Mouse (Mus musculus): Measurements from ENCODE around the gene Ier2.

Gene Ier2

DNA sequence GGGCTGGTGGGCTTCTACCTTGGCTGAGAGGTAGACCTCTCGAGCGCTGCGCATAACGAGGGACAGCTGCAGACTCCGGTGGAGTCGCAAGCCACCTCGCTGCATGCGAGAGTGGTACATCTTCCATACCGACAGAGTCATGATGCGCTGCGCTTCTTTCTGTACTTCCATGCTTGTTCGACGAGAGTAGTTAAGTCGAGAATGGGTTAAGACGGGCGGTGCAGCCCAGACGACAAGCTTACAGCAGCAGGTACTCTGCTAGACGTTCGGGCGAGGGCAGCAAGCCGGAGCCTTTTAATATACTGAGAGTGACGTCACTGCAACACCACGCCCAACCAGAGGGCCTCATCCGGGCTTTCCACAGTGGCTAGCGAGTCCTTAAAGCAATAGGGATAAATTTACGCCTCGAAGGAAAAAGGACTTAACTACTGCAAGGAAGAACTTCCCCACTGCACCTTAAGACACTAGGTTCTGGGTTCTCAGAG, at the start of gene Ier2:
Ier2 (minus strand) TSS at position 272 of the 485 bp plus-strand sequence.
- DNase-seq (ENCODE audit: low spot score in 2 of 2): peak; percentile 90

DNA sequence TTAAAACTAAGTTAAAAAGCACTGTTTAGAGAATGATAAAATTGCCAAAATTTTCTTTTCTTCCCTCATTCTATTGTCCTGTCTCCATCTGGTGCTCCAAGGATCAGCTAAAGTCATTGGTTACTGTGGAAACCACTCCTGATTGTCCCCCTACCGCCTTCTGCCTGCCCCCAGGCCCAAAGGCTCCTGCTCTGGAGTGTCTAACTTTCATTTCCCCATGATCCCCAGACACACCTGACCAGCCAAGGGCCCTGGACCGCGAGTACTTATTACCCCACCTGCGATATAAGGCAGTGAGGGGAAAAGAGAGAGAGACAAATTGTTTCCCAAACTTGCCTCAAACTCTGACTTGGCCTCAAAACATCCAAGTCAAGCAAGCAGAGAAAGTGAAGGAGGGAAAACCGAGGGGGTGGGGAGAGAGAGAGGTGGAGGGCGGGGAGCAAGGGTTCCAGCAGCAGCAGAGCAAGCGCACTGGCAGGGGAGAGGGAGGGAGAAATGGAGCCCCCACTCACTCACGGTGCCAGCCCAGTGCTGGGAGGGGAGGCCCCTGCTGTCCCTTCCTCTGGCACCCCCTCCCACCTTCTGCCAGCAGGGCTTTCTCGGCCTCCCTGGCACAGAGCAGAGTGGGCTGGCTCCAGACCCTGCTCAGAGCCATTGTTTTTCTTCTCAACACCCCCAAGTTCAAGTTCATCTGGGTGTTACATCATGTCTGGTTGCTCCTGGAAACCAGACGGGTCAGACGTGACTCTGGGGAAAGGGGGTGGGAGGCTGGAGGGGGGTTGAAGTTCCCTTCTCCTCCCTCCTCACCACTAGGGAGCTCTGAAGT, 49.5 kb upstream of the Ier2 start:
- DNase-seq (ENCODE audit: low spot score in 2 of 2): peak in 1 of 2 experiments; percentile 58

DNA sequence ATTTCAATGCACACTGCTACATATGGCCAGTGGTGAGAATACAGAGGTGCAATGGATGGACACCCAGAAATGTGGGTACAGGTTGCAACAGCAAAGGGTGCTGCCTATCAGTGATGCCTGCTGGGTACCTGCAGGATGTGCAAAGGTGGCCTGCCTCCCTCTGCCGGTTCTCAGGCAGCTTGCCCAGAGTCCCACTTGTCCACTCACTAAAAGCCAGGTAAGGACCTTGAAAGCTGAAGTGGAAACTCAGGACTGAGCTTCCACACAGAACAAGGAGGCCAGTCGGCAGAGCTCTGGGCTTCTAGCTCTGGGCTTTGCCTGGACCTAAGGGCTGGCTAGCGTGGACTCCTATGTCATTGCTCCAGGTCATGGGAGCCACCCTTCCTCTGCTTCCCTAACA, 48.7 kb upstream of the Ier2 start:
- DNase-seq (ENCODE audit: low spot score in 2 of 2): no peak

DNA sequence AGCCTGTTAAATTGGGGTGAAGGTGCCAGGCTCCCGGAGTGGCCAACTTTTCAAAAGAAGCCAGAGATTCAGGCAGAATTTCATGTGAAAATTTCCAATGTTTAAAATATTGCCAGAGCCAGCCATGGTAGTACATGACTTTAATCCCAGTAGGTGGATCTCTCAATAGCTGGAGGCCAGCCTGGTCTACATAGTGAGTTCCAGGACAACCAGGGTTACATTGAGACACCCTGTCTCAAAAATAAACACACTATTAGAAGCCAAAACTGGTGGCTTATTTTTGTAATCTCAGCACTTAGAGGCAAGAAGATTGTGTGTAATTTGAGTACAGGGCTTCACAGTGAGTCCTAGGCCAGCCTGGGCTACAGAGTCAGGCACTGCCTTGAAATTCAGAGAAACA, 47.3 kb upstream of the Ier2 start:
- no peak for DNase-seq (ENCODE audit: low spot score in 2 of 2)

DNA sequence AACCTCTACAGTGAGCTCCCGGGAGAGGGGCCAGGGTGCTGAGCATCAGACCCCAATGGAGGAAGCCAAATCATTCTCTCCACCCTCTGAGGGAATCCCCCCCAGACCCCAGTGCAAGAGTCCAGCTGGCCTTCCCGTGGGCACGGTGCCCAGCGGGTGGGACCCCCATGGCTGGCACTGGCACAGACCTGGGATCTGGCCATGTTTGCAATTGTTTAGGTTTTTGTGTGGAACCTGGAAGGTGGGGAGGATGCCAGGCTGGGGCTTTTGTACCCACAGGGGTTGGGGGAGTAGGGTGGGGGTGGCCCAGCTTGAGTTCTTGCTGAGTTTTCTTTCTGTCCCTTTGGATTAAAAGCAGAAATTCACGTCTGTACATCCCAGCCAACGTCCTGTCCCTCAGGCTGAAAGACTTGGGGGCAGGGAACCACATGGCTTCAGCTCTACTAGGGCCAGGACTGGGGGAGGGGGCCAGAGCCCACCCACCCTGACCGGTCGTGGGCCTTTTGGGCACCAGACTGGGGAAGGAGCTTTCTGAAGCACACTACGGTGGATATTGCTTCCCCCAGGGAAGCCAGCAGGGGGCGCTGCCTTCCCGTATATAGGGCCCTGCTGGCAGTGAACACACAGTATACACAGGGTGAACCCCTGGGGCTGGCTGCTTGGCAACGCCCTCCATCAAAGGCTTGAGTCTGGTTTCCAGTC, 46.3 kb upstream of the Ier2 start:
- peak; percentile 85 to 87 for DNase-seq (ENCODE audit: low spot score in 2 of 2)

DNA sequence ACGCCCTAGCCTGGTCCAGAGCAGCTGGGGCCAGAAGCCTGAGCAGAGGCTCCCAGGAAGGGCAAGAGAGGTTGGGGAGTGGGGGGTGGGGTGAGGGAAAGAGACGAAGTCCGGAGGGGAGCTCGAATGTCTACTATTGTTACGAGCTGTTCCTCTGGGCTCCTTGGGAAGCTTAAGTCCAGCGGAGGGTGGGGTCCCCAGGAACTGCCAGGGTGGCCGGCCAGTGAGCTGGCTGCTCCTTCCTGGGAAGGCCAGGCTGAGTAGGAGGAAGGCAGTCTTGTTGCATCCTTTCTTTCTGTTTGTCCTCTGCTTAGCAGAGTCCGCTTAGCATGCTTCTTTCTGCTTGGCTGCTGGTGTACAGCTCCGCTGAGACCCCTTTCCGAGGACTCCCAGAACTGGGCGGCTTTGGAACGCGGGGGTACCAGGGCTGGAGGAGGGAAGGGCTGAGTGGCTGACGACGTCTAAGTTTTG, 45.5 kb upstream of the Ier2 start:
- no peak for DNase-seq (ENCODE audit: low spot score in 2 of 2)

DNA sequence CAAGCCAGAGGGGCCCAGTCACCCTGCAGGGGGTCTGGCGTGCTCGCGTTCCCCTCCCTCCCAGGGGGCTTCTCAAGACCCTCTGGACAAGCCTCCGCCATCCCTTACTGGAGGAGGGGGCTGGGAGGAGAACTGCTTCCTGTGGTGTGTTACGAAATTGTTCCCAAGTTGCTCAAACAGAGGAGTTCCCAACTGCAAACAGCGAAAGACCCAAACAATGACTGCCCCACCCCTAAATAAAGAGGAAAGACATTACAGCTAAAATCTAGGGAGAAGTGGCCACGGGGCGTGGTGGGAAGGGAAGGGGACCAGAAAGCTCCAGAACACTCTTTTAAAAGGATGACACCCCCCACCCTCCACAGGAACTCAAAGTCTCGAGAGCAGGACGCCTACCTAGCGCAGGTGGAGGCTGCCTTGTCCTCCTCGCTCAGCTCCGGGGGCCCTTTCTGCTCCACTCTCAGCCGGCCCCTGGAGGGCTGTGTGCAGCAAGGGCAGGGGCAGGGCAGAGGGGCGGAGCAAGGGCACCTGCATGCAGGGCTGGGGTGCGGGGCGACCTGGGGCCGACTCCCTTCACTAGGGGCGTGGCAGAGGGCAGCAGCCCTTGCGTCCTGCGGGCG, 44.7 kb upstream of the Ier2 start:
- DNase-seq (ENCODE audit: low spot score in 2 of 2): no peak

DNA sequence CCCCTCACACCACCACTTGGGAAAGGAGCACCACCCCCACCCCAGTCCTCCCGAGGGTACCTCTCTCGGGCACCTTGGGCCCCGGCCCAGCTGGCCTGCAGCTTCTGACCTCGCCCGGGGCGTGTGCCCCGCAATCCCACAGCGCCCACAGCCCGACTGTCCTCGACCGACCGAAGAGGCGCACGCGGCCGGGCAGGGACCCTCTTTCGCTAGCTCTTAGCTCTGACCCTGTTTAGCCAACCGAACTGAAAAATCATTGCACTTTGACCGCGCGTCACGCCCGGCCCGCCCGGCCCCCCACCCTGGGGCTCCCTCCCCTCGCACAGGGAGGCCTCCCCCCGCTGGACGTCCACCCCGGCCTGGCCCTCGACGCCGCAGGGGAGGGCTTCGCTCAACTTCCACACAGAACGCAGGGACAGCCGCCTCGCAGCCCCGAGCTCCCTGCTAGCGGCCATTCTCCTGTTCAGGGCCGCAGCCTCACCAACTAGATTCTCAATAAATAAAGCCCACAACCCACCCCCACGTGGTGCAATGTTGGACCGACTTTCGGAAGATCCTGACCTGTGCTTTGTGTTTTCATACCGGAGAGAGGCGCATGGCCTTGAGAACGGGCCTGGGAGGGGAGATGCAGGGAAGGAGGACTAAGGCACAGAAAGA, 44.1 kb upstream of the Ier2 start:
- no peak for DNase-seq (ENCODE audit: low spot score in 2 of 2)

DNA sequence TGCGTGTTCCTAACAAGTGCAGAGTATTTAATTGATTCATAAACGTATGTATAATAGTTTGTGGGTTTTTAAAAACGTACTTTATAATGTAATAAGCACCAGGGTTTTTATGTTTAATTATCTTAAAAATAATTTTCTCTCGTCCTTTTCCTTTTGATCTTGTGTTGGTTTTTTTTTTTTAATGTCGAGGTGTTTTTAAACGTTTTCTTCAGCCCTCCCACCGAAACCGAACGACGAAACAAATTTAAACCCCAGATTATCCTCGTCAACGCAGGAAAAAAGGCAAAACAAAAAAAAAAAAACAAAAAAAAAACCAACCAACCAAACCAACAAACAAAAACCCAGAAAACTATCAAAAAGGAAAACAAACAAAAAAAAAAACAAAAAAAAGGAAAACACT, 43.3 kb upstream of the Ier2 start:
- DNase-seq (ENCODE audit: low spot score in 2 of 2): no peak

DNA sequence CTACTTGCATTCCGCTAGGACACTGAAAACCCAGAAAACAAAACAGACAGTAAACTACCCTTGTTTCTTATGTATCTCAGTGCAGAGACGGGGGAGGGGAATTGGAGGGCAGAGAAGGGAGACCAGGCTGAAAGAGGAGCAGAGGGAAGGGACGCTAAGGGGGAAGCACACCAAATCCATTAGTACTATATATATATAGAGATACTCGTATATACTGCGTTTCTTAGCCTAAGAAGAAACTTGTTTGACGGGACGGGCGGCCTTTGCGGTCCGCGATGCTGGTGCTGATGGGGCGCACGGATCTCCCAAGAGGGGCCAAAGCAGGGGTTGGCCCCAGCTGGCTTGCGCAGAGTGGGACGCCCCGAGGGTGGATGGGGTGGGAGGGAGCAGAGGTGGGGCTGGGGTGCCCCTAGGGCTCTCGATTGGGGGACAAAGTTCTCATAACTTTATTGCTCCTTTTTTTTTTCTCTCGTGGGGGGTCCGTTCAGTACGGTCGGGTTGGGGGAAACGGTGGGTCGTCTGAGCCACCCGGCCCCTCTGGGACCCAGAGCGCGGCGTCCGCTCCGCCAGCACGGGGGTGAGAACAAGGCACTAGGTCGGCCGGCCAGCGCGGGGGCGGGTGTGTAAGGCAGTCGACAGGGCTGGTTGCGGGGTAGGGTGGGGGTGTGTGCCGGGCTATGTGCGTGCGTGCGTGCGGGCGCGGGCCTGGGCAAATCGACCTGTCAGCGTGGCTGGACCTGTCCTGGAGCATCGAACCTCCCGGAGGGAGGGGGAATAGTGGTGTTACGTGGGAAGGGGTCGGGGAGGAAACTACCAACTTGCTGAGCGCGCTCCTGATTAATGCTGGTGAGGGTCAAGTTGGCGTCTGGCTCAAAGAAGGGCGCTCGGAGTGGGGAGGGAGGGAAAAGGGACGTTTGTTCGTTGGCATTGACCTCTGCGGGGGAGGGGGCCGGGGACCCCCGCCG, 42.5 kb upstream of the Ier2 start:
- no peak for DNase-seq (ENCODE audit: low spot score in 2 of 2)

DNA sequence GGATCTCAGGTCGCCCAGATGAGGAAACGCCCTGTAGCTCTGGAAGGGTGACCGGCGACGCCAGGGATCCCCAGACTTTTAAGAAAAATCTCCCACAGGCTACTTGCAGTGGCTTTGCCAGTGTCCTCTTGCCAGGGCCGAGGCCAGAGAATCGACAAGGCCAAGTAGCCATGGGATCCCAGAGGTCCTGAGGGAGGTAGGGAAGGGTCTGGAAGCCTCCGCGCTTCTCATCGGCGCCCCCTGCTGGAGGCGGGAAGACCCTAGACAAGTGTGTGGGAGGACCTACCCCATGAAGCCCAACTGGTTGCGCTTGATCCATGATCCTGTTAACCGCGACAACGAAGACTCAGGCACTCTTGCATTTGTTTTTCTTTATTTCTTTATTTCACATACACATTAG, 41.7 kb upstream of the Ier2 start:
- DNase-seq (ENCODE audit: low spot score in 2 of 2): no peak

DNA sequence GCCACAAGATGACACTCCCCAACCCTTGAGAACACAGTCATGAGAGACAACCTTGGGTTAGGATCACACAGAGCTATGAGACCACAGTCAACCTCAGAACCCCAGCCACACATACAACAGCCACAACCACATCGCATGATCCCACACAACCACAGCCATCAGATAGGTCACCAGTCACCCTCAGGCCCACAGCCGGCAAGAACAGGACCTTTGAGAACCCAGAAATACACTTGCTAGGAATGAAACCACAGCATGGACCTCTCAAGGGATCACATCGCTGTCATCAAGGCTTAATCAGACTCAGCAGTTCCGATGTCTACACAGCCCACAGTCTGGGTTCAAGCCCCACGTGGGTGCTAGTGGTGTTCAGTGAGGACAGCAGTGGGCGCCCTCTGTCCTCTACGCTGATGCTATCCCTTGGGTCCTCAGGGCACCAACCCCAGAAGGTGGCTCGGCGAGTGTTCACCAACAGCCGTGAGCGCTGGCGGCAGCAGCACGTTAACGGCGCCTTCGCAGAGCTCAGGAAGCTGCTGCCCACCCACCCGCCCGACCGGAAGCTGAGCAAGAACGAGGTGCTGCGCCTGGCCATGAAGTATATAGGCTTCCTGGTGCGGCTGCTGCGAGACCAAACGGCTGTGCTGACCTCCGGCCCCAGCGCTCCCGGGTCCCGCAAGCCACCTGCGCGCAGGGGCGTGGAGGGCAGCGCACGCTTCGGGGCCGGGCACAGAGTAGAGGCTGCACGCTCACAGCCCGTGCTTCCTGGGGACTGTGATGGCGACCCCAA, 41.0 kb upstream of the Ier2 start:
- no peak for DNase-seq (ENCODE audit: low spot score in 2 of 2)

DNA sequence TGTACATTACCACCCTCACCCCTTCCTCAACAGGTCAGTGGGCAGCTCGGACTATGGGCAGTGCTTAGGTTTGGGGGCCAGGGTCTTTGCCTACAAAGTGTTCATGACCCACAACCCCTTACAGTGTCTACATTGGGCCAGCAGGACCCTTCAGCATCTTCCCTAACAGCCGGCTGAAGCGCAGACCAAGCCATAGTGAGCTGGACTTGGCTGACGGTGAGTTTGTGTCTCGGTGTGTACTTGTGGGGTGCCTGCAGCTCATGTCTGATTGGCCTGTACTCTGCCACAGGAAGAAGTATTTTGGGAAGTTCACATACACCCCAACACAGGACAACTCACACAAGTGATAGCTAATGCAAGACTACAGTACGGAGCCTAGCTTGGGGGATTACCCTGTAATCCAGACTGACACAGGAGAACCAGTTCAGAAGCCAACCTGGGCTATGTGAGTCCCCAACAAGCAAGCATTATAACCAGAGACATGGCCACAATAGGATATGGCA, 40.4 kb upstream of the Ier2 start:
- DNase-seq (ENCODE audit: low spot score in 2 of 2): no peak

DNA sequence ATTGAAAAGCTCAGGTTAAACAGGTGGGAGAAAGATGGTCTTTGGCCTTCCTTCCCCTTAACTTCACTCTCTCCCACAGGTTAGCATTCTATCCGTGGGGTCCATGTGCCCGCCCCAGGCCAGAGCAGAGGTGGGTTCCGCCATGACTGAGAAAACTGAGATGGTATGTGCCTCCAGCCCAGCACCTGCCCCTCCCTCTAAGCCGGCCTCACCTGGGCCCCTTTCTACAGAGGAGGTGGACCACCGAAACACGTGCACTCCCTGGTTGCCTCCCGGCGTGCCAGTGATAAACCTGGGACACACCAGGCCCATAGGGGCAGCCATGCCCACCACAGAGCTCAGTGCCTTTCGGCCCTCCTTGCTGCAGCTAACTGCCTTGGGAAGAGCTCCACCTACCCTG, 39.9 kb upstream of the Ier2 start:
- DNase-seq (ENCODE audit: low spot score in 2 of 2): no peak

DNA sequence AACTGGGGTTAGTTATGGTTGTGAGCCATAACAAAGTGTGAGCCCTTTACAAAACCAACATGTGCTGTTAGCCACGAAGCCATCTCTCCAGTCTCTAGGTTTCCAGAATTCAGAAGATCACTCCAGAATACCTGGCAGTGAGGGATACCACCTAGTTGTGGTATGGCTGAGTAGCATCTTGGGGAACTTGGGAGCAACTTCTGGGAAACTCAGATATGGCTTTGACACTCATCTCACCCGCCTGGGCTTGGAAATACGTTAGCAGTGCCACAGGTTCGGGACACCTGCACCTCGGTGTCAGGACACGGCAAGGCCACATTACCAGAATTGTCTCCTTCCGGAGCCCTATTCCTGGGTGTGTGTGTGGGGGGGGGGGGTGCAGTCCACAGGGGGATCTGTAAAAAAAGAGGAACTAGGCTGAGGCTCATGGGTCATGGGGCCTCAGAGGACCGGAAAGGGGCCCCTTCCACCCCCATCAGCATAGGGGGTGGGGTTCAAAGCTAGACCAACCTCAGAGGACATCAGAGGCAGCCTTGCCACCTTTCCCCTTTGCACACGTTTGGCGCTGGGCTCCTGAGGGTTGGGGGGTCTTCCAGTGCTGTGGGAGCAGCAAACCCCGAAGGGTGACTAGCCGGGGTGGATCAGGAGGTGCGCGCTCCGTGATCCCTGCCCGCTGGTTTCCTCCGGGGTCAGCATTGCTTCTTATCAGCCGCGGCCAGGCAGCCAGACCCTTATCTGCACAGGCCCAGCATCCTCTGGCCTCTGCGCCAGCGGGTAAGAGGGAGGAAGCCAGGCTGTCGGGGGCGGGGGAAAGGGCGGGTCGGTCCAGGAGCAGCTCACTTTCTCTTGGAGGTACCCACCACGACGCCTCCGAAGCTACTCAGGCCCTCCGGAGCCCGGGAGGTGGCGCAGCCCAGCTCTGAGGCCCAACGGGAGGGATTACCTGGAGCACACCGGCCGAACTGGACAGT, 38.6 kb upstream of the Ier2 start, which contains the start of gene Lyl1:
Lyl1 (plus strand) TSS at position 517 of the 971 bp plus-strand sequence.
- DNase-seq (ENCODE audit: low spot score in 2 of 2): no peak

DNA sequence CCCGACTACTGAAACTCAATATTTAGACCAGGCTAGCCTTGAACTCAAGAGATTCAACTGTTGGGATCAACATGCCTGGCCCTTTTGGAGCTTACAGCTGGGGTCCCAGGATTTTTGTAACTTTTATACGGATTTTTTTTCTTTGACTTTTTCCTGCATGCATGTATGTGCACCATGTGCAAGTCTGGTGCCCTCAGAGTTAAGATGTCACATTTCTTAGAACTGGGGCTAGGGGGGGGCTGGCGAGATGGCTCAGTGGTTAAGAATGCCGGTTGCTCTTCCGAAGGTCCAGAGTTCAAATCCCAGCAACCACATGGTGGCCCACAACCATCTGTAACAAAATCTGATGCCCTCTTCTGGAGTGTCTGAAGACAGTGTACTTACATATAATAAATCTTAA, 37.9 kb upstream of the Ier2 start:
- no peak for DNase-seq (ENCODE audit: low spot score in 2 of 2)

DNA sequence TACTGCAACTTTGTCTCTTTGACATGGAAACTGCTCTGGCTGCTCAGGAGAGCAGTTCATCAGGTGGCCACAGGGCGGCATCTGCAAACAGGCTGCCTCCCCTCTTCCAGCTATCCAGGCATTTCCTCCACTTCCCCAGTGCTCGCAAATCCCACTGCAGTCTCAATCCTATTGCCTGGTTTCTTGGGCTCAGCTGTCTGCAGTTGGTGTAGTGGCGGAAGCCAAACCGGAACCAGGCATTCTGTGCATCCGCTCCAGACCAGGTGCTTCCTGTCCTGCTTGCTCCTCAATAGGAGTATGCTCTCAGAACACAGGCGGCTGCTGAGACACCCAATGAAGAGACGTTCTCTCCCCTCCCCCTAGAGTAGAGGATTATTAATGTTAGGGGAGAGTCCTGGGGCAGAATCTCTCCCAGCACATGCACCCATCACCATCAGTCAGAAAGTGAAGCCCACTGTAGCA, 37.2 kb upstream of the Ier2 start:
- DNase-seq (ENCODE audit: low spot score in 2 of 2): peak; percentile 73 to 77

DNA sequence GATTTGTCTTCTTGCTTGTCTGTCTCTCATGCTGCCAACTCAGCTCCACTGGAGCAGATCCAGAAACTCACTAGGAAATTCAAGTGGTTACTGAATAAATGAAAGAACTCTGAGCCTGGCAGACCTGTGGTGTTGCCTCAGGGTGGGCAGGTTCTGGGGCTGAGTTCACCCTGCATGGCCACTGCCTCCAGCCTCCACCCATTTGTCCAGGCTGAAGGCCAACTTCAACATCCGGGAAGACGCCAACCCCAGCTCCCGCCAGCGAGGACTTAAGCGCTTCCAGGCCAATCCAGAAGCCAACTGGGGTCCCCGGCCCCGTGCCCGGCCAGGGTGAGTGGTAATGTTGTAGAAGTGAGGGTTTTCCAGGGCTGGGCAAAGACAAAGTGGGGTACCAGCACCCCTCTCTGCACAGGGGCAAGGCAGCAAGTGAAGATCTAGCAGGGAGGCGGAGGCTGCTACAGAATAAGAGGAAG, 36.3 kb upstream of the Ier2 start:
- DNase-seq (ENCODE audit: low spot score in 2 of 2): no peak
